Mouse (Mus musculus) neural tube, embryonic 12.5 days (tissue): ENCODE measurements around the gene Itih4. TPM values are rescaled to one million over a fixed set of nuclear protein-coding genes. Genes with fewer than 3 reads are reported as not detected.

Source experiments
- ATAC-seq: fragments of 200-750 bp; cut with Nextera tagmentation; 2 replicates; pipeline ENCODE4 v1.8.0; 2017; ENCODE audit warnings: low read depth, mild to moderate bottlenecking, moderate TSS enrichment, moderate library complexity; ENCODE audit not compliant: low FRiP score
- H3K27ac ChIP-seq: fragments of 300-500 bp; sonication (generic); 2 replicates; pipeline ENCODE4 v1.5.1; 2016
- H3K27me3 ChIP-seq: fragments of 300-500 bp; sonication (generic); replicated peaks from 2 replicates; pipeline ENCODE4 v1.6.1; 2016; ENCODE audit warnings: mild to moderate bottlenecking
- H3K36me3 ChIP-seq: fragments of 300-500 bp; sonication (generic); 2 replicates; pipeline ENCODE4 v1.6.1; 2016; ENCODE audit warnings: mild to moderate bottlenecking
- H3K4me1 ChIP-seq: fragments of 300-500 bp; sonication (generic); 2 replicates; pipeline ENCODE4 v1.6.1; 2016
- H3K4me2 ChIP-seq: fragments of 300-500 bp; sonication (generic); replicated peaks from 2 replicates; pipeline ENCODE4 v1.6.1; 2016; ENCODE audit warnings: mild to moderate bottlenecking
- H3K4me3 ChIP-seq: fragments of 300-500 bp; sonication (generic); 2 replicates; pipeline ENCODE4 v1.5.1; 2016
- H3K9ac ChIP-seq: fragments of 300-500 bp; sonication (generic); 2 replicates; pipeline ENCODE4 v1.6.1; 2016; ENCODE audit warnings: mild to moderate bottlenecking
- H3K9me3 ChIP-seq: fragments of 300-500 bp; sonication (generic); 2 replicates; pipeline ENCODE4 v1.6.1; 2016; ENCODE audit warnings: mild to moderate bottlenecking
- WGBS: fragments of 180-500 bp; shearing (Covaris S2); methylation state at CpG from one replicate; pipeline ENCODE4 v1.1.7; 2016; 5-methylcytosine and 5-hydroxymethylcytosine counted together
- polyA plus RNA-seq: library from polyadenylated mRNA; unstranded; fragments of >200 nt; fragmentation: Nextera tagmentation; extraction: Ambion mirVana; gene quantifications from 2 replicates; pipeline ENCODE4 v1.2.1, GENCODE M21; 2016

The Itih4 gene
- polyA plus RNA-seq = not detected in 2 replicates

- H3K36me3 ChIP-seq = no peaks in the 10 kb centered on the region
- no peaks in the 10 kb centered on the region for H3K9me3 ChIP-seq
- no peak within 1 kb of the TSS for H3K4me3 ChIP-seq
- no peak within 1 kb of the TSS for H3K9ac ChIP-seq
- no peak within 1 kb of the TSS for H3K27ac ChIP-seq
- no peak for ATAC-seq
- H3K27me3 ChIP-seq = no peaks in the 10 kb centered on the region
- WGBS = 92% methylated on average over 3 of the region's 3 CpGs
- no peaks in the 10 kb centered on the region; the same call in 1 of the 2 replicates for H3K4me1 ChIP-seq
- no peak within 1 kb of the TSS for H3K4me2 ChIP-seq
These were observed at the start of gene Itih4 for GRCm38 (mm10) chr14:30886204-30886603. TSS of gene Itih4 (plus strand) at chr14:30886476.

- Histone ChIP-seq H3K36me3 (peaks cover 8% of the 10 kb centered on the region), H3K9me3 (no peaks in the 10 kb centered on the region), H3K27ac (no peak overlapping the region), H3K27me3 (no peaks in the 10 kb centered on the region), H3K4me2 (no peak overlapping the region), H3K9ac (no peak overlapping the region), H3K4me3 (no peak overlapping the region), H3K4me1 (no peaks in the 10 kb centered on the region)
- ATAC-seq = no peak
- 93% methylated on average over 14 of the region's 14 CpGs for WGBS
These were observed 48.8 kb upstream of the Itih4 start for GRCm38 (mm10) chr14:30837416-30837996.

- H3K9me3 ChIP-seq = no peaks in the 10 kb centered on the region
- no peaks in the 10 kb centered on the region for H3K4me1 ChIP-seq
- WGBS = 91% methylated on average over 3 of the region's 3 CpGs
- H3K9ac ChIP-seq = no peak overlapping the region
- H3K4me2 ChIP-seq = no peak overlapping the region
- H3K36me3 ChIP-seq = peaks cover under 1% of the 10 kb centered on the region; the same call in 1 of the 2 replicates
- no peak overlapping the region for H3K4me3 ChIP-seq
- no peaks in the 10 kb centered on the region for H3K27me3 ChIP-seq
- H3K27ac ChIP-seq = no peak overlapping the region
- no peak for ATAC-seq
These were observed 42.6 kb upstream of the Itih4 start for GRCm38 (mm10) chr14:30843701-30844100.

- ATAC-seq = no peak
- no peaks in the 10 kb centered on the region for H3K36me3 ChIP-seq
- H3K4me2 ChIP-seq = no peak overlapping the region
- H3K4me3 ChIP-seq = no peak overlapping the region
- H3K9me3 ChIP-seq = no peaks in the 10 kb centered on the region
- H3K4me1 ChIP-seq = no peaks in the 10 kb centered on the region
- 79% methylated on average over 5 of the region's 5 CpGs for WGBS
- no peak overlapping the region for H3K9ac ChIP-seq
- no peak overlapping the region for H3K27ac ChIP-seq
- H3K27me3 ChIP-seq = no peaks in the 10 kb centered on the region
These were observed 35.8 kb upstream of the Itih4 start for GRCm38 (mm10) chr14:30850504-30850903.

GRCm38 (mm10) chr14:30852325-30852724 lies 34.0 kb upstream of the Itih4 start:
- 93% methylated on average over 5 of the region's 5 CpGs for WGBS
- no peak overlapping the region for H3K4me3 ChIP-seq
- no peaks in the 10 kb centered on the region for H3K9me3 ChIP-seq
- ATAC-seq = no peak
- no peak overlapping the region for H3K9ac ChIP-seq
- H3K27ac ChIP-seq = no peak overlapping the region
- H3K27me3 ChIP-seq = no peaks in the 10 kb centered on the region
- no peaks in the 10 kb centered on the region for H3K4me1 ChIP-seq
- no peak overlapping the region for H3K4me2 ChIP-seq
- no peaks in the 10 kb centered on the region for H3K36me3 ChIP-seq

GRCm38 (mm10) chr14:30855316-30855715 lies 31.0 kb upstream of the Itih4 start:
- no peak overlapping the region for H3K27ac ChIP-seq
- H3K4me1 ChIP-seq = no peaks in the 10 kb centered on the region
- H3K4me3 ChIP-seq = no peak overlapping the region
- no peaks in the 10 kb centered on the region for H3K27me3 ChIP-seq
- no peak for ATAC-seq
- H3K9ac ChIP-seq = no peak overlapping the region
- H3K4me2 ChIP-seq = no peak overlapping the region
- H3K36me3 ChIP-seq = no peaks in the 10 kb centered on the region
- no peaks in the 10 kb centered on the region for H3K9me3 ChIP-seq
- WGBS = 92% methylated on average over 3 of the region's 3 CpGs

GRCm38 (mm10) chr14:30856885-30857507 lies 29.3 kb upstream of the Itih4 start:
- no peak for ATAC-seq
- no peak overlapping the region for H3K4me2 ChIP-seq
- no peaks in the 10 kb centered on the region for H3K36me3 ChIP-seq
- H3K4me1 ChIP-seq = no peaks in the 10 kb centered on the region
- 91% methylated on average over 10 of the region's 10 CpGs for WGBS
- H3K27ac ChIP-seq = no peak overlapping the region
- no peaks in the 10 kb centered on the region for H3K9me3 ChIP-seq
- no peak overlapping the region for H3K4me3 ChIP-seq
- no peaks in the 10 kb centered on the region for H3K27me3 ChIP-seq
- H3K9ac ChIP-seq = no peak overlapping the region

GRCm38 (mm10) chr14:30857990-30858389 lies 28.3 kb upstream of the Itih4 start:
- no peak overlapping the region for H3K4me2 ChIP-seq
- H3K27ac ChIP-seq = no peak overlapping the region
- H3K36me3 ChIP-seq = no peaks in the 10 kb centered on the region
- no peak overlapping the region for H3K4me3 ChIP-seq
- 80% methylated on average over 4 of the region's 4 CpGs for WGBS
- H3K9me3 ChIP-seq = no peaks in the 10 kb centered on the region
- no peak overlapping the region for H3K9ac ChIP-seq
- no peak for ATAC-seq
- no peaks in the 10 kb centered on the region for H3K27me3 ChIP-seq
- no peaks in the 10 kb centered on the region for H3K4me1 ChIP-seq

- Histone ChIP-seq H3K9me3 (no peaks in the 10 kb centered on the region), H3K27me3 (no peaks in the 10 kb centered on the region), H3K9ac (no peak overlapping the region), H3K4me3 (no peak overlapping the region), H3K4me1 (no peaks in the 10 kb centered on the region), H3K27ac (no peak overlapping the region), H3K36me3 (peaks cover 10% of the 10 kb centered on the region; the same call in 1 of the 2 replicates), H3K4me2 (no peak overlapping the region)
- no peak for ATAC-seq
- WGBS = 86% methylated on average over 16 of the region's 16 CpGs
These were observed 24.7 kb upstream of the Itih4 start for GRCm38 (mm10) chr14:30861421-30862125.

GRCm38 (mm10) chr14:30862368-30862767 lies 23.9 kb upstream of the Itih4 start:
- no peaks in the 10 kb centered on the region for H3K27me3 ChIP-seq
- H3K27ac ChIP-seq = no peak overlapping the region
- H3K9ac ChIP-seq = no peak overlapping the region
- peaks cover 10% of the 10 kb centered on the region; the same call in 1 of the 2 replicates for H3K36me3 ChIP-seq
- H3K4me2 ChIP-seq = no peak overlapping the region
- H3K4me3 ChIP-seq = no peak overlapping the region
- WGBS = 88% methylated on average over 9 of the region's 9 CpGs
- no peak for ATAC-seq
- H3K4me1 ChIP-seq = no peaks in the 10 kb centered on the region
- no peaks in the 10 kb centered on the region for H3K9me3 ChIP-seq

- Histone ChIP-seq H3K27ac (no peak overlapping the region), H3K36me3 (peaks cover 14% of the 10 kb centered on the region; the same call in 1 of the 2 replicates), H3K9ac (no peak overlapping the region), H3K4me2 (no peak overlapping the region), H3K27me3 (no peaks in the 10 kb centered on the region), H3K4me3 (no peak overlapping the region), H3K4me1 (no peaks in the 10 kb centered on the region), H3K9me3 (no peaks in the 10 kb centered on the region)
- no peak for ATAC-seq
- 68% methylated on average over 3 of the region's 3 CpGs for WGBS
These were observed 21.0 kb upstream of the Itih4 start for GRCm38 (mm10) chr14:30865311-30865710.

- H3K4me1 ChIP-seq = no peaks in the 10 kb centered on the region
- no peak overlapping the region for H3K9ac ChIP-seq
- no peak overlapping the region for H3K4me2 ChIP-seq
- no peak overlapping the region for H3K4me3 ChIP-seq
- peaks cover 14% of the 10 kb centered on the region for H3K36me3 ChIP-seq
- 31% methylated on average over 5 of the region's 5 CpGs for WGBS
- no peaks in the 10 kb centered on the region for H3K27me3 ChIP-seq
- no peaks in the 10 kb centered on the region for H3K9me3 ChIP-seq
- no peak overlapping the region for H3K27ac ChIP-seq
- no peak for ATAC-seq
These were observed 19.2 kb upstream of the Itih4 start for GRCm38 (mm10) chr14:30867042-30867441.
